Mouse (Mus musculus): ENCODE results near the gene Rbl2. TPM values are rescaled to one million over a fixed set of nuclear protein-coding genes. Genes with fewer than 3 reads are reported as not detected.
A peak's percentile ranks its signal among the peaks of the same experiment; 100 is the strongest.

Gene Rbl2
- polyA plus RNA-seq, 1 experiment = 54.7 TPM

GRCm38 (mm10) chr8:91151531-91151930 is 81.7 kb downstream of the Rbl2 start:
- H3K27ac ChIP-seq (ENCODE audit: insufficient read depth, low read depth, low read length) = no peak overlapping the region
- H3K4me3 ChIP-seq (ENCODE audit: insufficient read depth, low read length) = no peak overlapping the region
- no peaks in the 10 kb centered on the region for H3K4me1 ChIP-seq (ENCODE audit: control insufficient read depth, insufficient read depth, low read length)
- TF ChIP-seq CTCF (IDR thresholded peaks at IDR 0.05; ENCODE audit: low read depth, low read length) (no peak), POLR2A (IDR thresholded peaks at IDR 0.05; ENCODE audit: borderline replicate concordance, low read depth, low read length) (no peak)

- Histone ChIP-seq H3K4me1 (ENCODE audit: control insufficient read depth, insufficient read depth, low read length) (peaks cover 8% of the 10 kb centered on the region), H3K4me3 (ENCODE audit: insufficient read depth, low read length) (no peak overlapping the region), H3K27ac (ENCODE audit: insufficient read depth, low read depth, low read length) (no peak overlapping the region)
- no peak for TF ChIP-seq CTCF (IDR thresholded peaks at IDR 0.05; ENCODE audit: low read depth, low read length)
- TF ChIP-seq POLR2A (IDR thresholded peaks at IDR 0.05; ENCODE audit: borderline replicate concordance, low read depth, low read length) = no peak
Observed at GRCm38 (mm10) chr8:91153831-91154230, 84.0 kb downstream of the Rbl2 start.

- Histone ChIP-seq H3K4me3 (ENCODE audit: insufficient read depth, low read length) (no peak overlapping the region), H3K4me1 (ENCODE audit: control insufficient read depth, insufficient read depth, low read length) (peaks cover 9% of the 10 kb centered on the region), H3K27ac (ENCODE audit: insufficient read depth, low read depth, low read length) (no peak overlapping the region)
- TF ChIP-seq POLR2A (IDR thresholded peaks at IDR 0.05; ENCODE audit: borderline replicate concordance, low read depth, low read length) (no peak), CTCF (IDR thresholded peaks at IDR 0.05; ENCODE audit: low read depth, low read length) (peak; percentile 16; the same call in 1 of the 2 replicates)
Observed at GRCm38 (mm10) chr8:91154564-91154963, 84.7 kb downstream of the Rbl2 start.

GRCm38 (mm10) chr8:91158617-91159016 is 88.8 kb downstream of the Rbl2 start:
- TF ChIP-seq CTCF (IDR thresholded peaks at IDR 0.05; ENCODE audit: low read depth, low read length) = no peak
- TF ChIP-seq POLR2A (IDR thresholded peaks at IDR 0.05; ENCODE audit: borderline replicate concordance, low read depth, low read length) = no peak
- H3K4me1 ChIP-seq (ENCODE audit: control insufficient read depth, insufficient read depth, low read length) = peaks cover 9% of the 10 kb centered on the region
- no peak overlapping the region for H3K4me3 ChIP-seq (ENCODE audit: insufficient read depth, low read length)
- H3K27ac ChIP-seq (ENCODE audit: insufficient read depth, low read depth, low read length) = no peak overlapping the region

GRCm38 (mm10) chr8:91159959-91160800 is 90.3 kb downstream of the Rbl2 start:
- no peak overlapping the region for H3K4me3 ChIP-seq (ENCODE audit: insufficient read depth, low read length)
- H3K27ac ChIP-seq (ENCODE audit: insufficient read depth, low read depth, low read length) = no peak overlapping the region
- H3K4me1 ChIP-seq (ENCODE audit: control insufficient read depth, insufficient read depth, low read length) = peaks cover 9% of the 10 kb centered on the region
- no peak for TF ChIP-seq CTCF (IDR thresholded peaks at IDR 0.05; ENCODE audit: low read depth, low read length)
- TF ChIP-seq POLR2A (IDR thresholded peaks at IDR 0.05; ENCODE audit: borderline replicate concordance, low read depth, low read length) = no peak

- TF ChIP-seq POLR2A (IDR thresholded peaks at IDR 0.05; ENCODE audit: borderline replicate concordance, low read depth, low read length) (no peak), CTCF (IDR thresholded peaks at IDR 0.05; ENCODE audit: low read depth, low read length) (no peak)
- Histone ChIP-seq H3K4me3 (ENCODE audit: insufficient read depth, low read length) (no peak overlapping the region), H3K27ac (ENCODE audit: insufficient read depth, low read depth, low read length) (no peak overlapping the region), H3K4me1 (ENCODE audit: control insufficient read depth, insufficient read depth, low read length) (no peaks in the 10 kb centered on the region)
Observed at GRCm38 (mm10) chr8:91170152-91170551, 100.3 kb downstream of the Rbl2 start.

- TF ChIP-seq POLR2A (IDR thresholded peaks at IDR 0.05; ENCODE audit: borderline replicate concordance, low read depth, low read length) (no peak), CTCF (IDR thresholded peaks at IDR 0.05; ENCODE audit: low read depth, low read length) (no peak)
- H3K4me3 ChIP-seq (ENCODE audit: insufficient read depth, low read length) = no peak overlapping the region
- H3K4me1 ChIP-seq (ENCODE audit: control insufficient read depth, insufficient read depth, low read length) = peaks cover 5% of the 10 kb centered on the region
- no peak overlapping the region for H3K27ac ChIP-seq (ENCODE audit: insufficient read depth, low read depth, low read length)
Observed at GRCm38 (mm10) chr8:91170914-91171313, 101.1 kb downstream of the Rbl2 start.

- no peak overlapping the region for H3K4me3 ChIP-seq (ENCODE audit: insufficient read depth, low read length)
- peaks cover 9% of the 10 kb centered on the region for H3K4me1 ChIP-seq (ENCODE audit: control insufficient read depth, insufficient read depth, low read length)
- TF ChIP-seq POLR2A (IDR thresholded peaks at IDR 0.05; ENCODE audit: borderline replicate concordance, low read depth, low read length) = no peak
- TF ChIP-seq CTCF (IDR thresholded peaks at IDR 0.05; ENCODE audit: low read depth, low read length) = no peak
- no peak overlapping the region for H3K27ac ChIP-seq (ENCODE audit: insufficient read depth, low read depth, low read length)
Observed at GRCm38 (mm10) chr8:91171605-91172004, 101.7 kb downstream of the Rbl2 start.

Other genes starting within 250 kb of the Rbl2 start
- 90.1 and 96.4 TPM in 2 replicates for gene Chd9, start 241.7 kb upstream of the Rbl2 start, polyA plus RNA-seq (2012; ENCODE audit: insufficient read depth, insufficient read length, missing spikeins)
- 35.1 and 38.2 TPM in 2 replicates for gene Aktip, start 129.9 kb downstream of the Rbl2 start, polyA plus RNA-seq (2012; ENCODE audit: insufficient read depth, insufficient read length, missing spikeins)
- gene Rpgrip1l, start 243.2 kb downstream of the Rbl2 start, polyA plus RNA-seq (2012; ENCODE audit: insufficient read depth, insufficient read length, missing spikeins) = 2.3 and 3.7 TPM in 2 replicates
- 23.6 and 26.4 TPM in 2 replicates for gene Fto, start 243.5 kb downstream of the Rbl2 start, polyA plus RNA-seq (2012; ENCODE audit: insufficient read depth, insufficient read length, missing spikeins)